Mouse (Mus musculus) G1E (cell line): ENCODE measurements at regions not wholly inside any gene's neighbourhood (a gene's known extent, or its start where the extent isn't known, plus 50 kb on each side); places are given as distances from the start of the nearest gene placed in this dataset.

Experiments used
- CTCF ChIP-seq: IDR thresholded peaks from 2 replicates; pipeline ENCODE4 v1.5.1; 2012; ENCODE audit warnings: low read depth, low read length, inconsistent platforms, mixed read lengths
- GATA1 ChIP-seq: IDR thresholded peaks from 2 replicates; pipeline ENCODE4 v1.6.1; 2012; ENCODE audit warnings: borderline replicate concordance, low read length, inconsistent platforms, mixed read lengths
- POLR2AphosphoS5 ChIP-seq: IDR thresholded peaks from 2 replicates; pipeline ENCODE4 v1.6.1; 2012; ENCODE audit warnings: low read depth, low read length, inconsistent platforms; ENCODE audit not compliant: insufficient replicate concordance
- TAL1 ChIP-seq: conservative IDR thresholded peaks from 2 replicates; pipeline ENCODE4 v1.6.1; 2012; ENCODE audit warnings: low read depth, low read length, inconsistent platforms, mixed read lengths

DNA sequence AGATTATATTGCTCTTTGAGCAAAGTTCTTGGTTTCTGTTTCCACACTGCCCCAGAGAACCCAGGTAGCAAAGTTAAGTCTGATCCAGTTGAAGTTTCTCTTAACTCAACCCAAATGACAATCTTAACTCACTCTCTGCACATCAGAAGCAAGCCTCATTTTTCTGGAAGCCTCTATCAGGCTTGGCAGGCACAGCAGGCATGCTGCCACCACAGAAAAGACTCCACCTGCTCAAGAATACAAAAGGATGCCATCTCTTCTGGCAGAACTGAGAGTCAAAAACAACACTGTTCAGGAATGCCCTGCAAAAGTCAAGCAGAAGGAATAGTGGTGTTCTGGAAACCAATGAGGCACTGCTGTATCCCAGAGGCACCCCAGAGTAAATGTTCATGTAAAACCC, 187.7 kb upstream of the Gm26657 start:
- TF ChIP-seq CTCF: no peak
- TF ChIP-seq TAL1: no peak
- no peak for TF ChIP-seq GATA1
- no peak for TF ChIP-seq POLR2AphosphoS5
